Mouse (Mus musculus) midbrain, embryonic 10.5 days (tissue): ENCODE measurements around the gene Gemin5. TPM values are rescaled to one million over a fixed set of nuclear protein-coding genes. Genes with fewer than 3 reads are reported as not detected.

Experiments used
- DNase-seq: peaks from one replicate; pipeline ENCODE4 v3.0.0-alpha.2; 2017; ENCODE audit warnings: low spot score
- H3K27ac ChIP-seq: fragments of 300-500 bp; sonication (generic); replicated peaks from 2 replicates; pipeline ENCODE4 v1.5.1; 2016; ENCODE audit warnings: mild to moderate bottlenecking
- H3K27me3 ChIP-seq: fragments of 300-500 bp; sonication (generic); 2 replicates; pipeline ENCODE4 v1.6.1; 2016; ENCODE audit warnings: low read depth, mild to moderate bottlenecking; ENCODE audit not compliant: poor library complexity, severe bottlenecking
- H3K36me3 ChIP-seq: fragments of 300-500 bp; sonication (generic); 2 replicates; pipeline ENCODE4 v1.6.1; 2016; ENCODE audit warnings: mild to moderate bottlenecking, moderate library complexity
- H3K4me1 ChIP-seq: fragments of 300-500 bp; sonication (generic); 2 replicates; pipeline ENCODE4 v1.6.1; 2016
- H3K4me3 ChIP-seq: fragments of 300-500 bp; sonication (generic); 2 replicates; pipeline ENCODE4 v1.5.1; 2016; ENCODE audit warnings: mild to moderate bottlenecking, moderate library complexity
- H3K9me3 ChIP-seq: fragments of 300-500 bp; sonication (generic); replicated peaks from 2 replicates; pipeline ENCODE4 v1.6.1; 2016; ENCODE audit warnings: mild to moderate bottlenecking
- WGBS: fragments of 180-500 bp; shearing (Covaris S2); methylation state at CpG from one replicate; pipeline ENCODE4 v1.1.7; 2016; 5-methylcytosine and 5-hydroxymethylcytosine counted together
- polyA plus RNA-seq: library from polyadenylated mRNA; unstranded; fragments of >200 nt; fragmentation: Nextera tagmentation; extraction: Ambion mirVana; gene quantifications from 2 replicates; pipeline ENCODE4 v1.2.1, GENCODE M21; 2016

The Gemin5 gene
- polyA plus RNA-seq, 1 experiment from 2014 or later: 31.4 TPM

- H3K27ac ChIP-seq: no peak overlapping the region
- peaks cover 100% of the 10 kb centered on the region for H3K36me3 ChIP-seq
- no peaks in the 10 kb centered on the region for H3K27me3 ChIP-seq
- no peak overlapping the region for H3K4me3 ChIP-seq
- no peak for DNase-seq
- WGBS: 93% methylated on average over 2 of the region's 2 CpGs
- no peaks in the 10 kb centered on the region for H3K9me3 ChIP-seq
- no peaks in the 10 kb centered on the region for H3K4me1 ChIP-seq
Observed at GRCm38 (mm10) chr11:58123711-58124110, 44.6 kb downstream of the Gemin5 start.

- Histone ChIP-seq H3K4me1 (no peaks in the 10 kb centered on the region), H3K36me3 (peaks cover 100% of the 10 kb centered on the region), H3K4me3 (no peak overlapping the region), H3K9me3 (no peaks in the 10 kb centered on the region), H3K27ac (no peak overlapping the region), H3K27me3 (no peaks in the 10 kb centered on the region)
- WGBS: 91% methylated on average over 9 of the region's 9 CpGs
- no peak for DNase-seq
Observed at GRCm38 (mm10) chr11:58121351-58121750, 47.0 kb downstream of the Gemin5 start.

GRCm38 (mm10) chr11:58120655-58121054, 47.7 kb downstream of the Gemin5 start:
- no peak overlapping the region for H3K27ac ChIP-seq
- H3K36me3 ChIP-seq: peaks cover 100% of the 10 kb centered on the region
- 85% methylated on average over 3 of the region's 3 CpGs for WGBS
- H3K4me3 ChIP-seq: no peak overlapping the region
- no peaks in the 10 kb centered on the region for H3K27me3 ChIP-seq
- H3K4me1 ChIP-seq: no peaks in the 10 kb centered on the region
- H3K9me3 ChIP-seq: no peaks in the 10 kb centered on the region
- no peak for DNase-seq

GRCm38 (mm10) chr11:58117044-58117652, 51.2 kb downstream of the Gemin5 start:
- H3K36me3 ChIP-seq: peaks cover 100% of the 10 kb centered on the region
- H3K27me3 ChIP-seq: no peaks in the 10 kb centered on the region
- no peaks in the 10 kb centered on the region for H3K9me3 ChIP-seq
- DNase-seq: no peak
- WGBS: 93% methylated on average over 10 of the region's 10 CpGs
- no peak overlapping the region for H3K27ac ChIP-seq
- H3K4me1 ChIP-seq: no peaks in the 10 kb centered on the region
- no peak overlapping the region for H3K4me3 ChIP-seq

- H3K9me3 ChIP-seq: no peaks in the 10 kb centered on the region
- DNase-seq: no peak
- H3K27me3 ChIP-seq: no peaks in the 10 kb centered on the region
- WGBS: 91% methylated on average over 1 of the region's 1 CpGs
- H3K4me3 ChIP-seq: no peak overlapping the region
- H3K4me1 ChIP-seq: no peaks in the 10 kb centered on the region
- H3K27ac ChIP-seq: no peak overlapping the region
- peaks cover 100% of the 10 kb centered on the region for H3K36me3 ChIP-seq
Observed at GRCm38 (mm10) chr11:58116560-58116959, 51.8 kb downstream of the Gemin5 start.

GRCm38 (mm10) chr11:58107664-58108337, 60.5 kb downstream of the Gemin5 start:
- 89% methylated on average over 4 of the region's 4 CpGs for WGBS
- no peaks in the 10 kb centered on the region for H3K9me3 ChIP-seq
- H3K4me3 ChIP-seq: no peak overlapping the region
- H3K27ac ChIP-seq: no peak overlapping the region
- no peaks in the 10 kb centered on the region for H3K27me3 ChIP-seq
- DNase-seq: no peak
- H3K36me3 ChIP-seq: peaks cover 43% of the 10 kb centered on the region
- H3K4me1 ChIP-seq: peaks cover 26% of the 10 kb centered on the region

GRCm38 (mm10) chr11:58107009-58107408, 61.3 kb downstream of the Gemin5 start:
- Histone ChIP-seq H3K27me3 (no peaks in the 10 kb centered on the region), H3K9me3 (no peaks in the 10 kb centered on the region), H3K36me3 (peaks cover 35% of the 10 kb centered on the region), H3K4me1 (peaks cover 29% of the 10 kb centered on the region), H3K4me3 (no peak overlapping the region), H3K27ac (no peak overlapping the region)
- no peak for DNase-seq
- WGBS: 65% methylated on average over 3 of the region's 3 CpGs

- peak; percentile 67 for DNase-seq
- Histone ChIP-seq H3K27me3 (no peaks in the 10 kb centered on the region), H3K9me3 (no peaks in the 10 kb centered on the region), H3K4me1 (peaks cover 29% of the 10 kb centered on the region), H3K36me3 (peaks cover 9% of the 10 kb centered on the region), H3K4me3 (peak overlapping the region; percentile 88), H3K27ac (peak overlapping the region; percentile 95)
- under 1% methylated on average over 24 of the region's 24 CpGs for WGBS
Observed at GRCm38 (mm10) chr11:58104351-58104791, 64.0 kb downstream of the Gemin5 start.

GRCm38 (mm10) chr11:58103697-58104306, 64.5 kb downstream of the Gemin5 start, which contains the start of gene Cnot8:
Gene Cnot8, plus strand, starts transcription at chr11:58104153.
- Histone ChIP-seq H3K4me3 (peak within 1 kb of the TSS; percentile 88), H3K27ac (peak within 1 kb of the TSS; percentile 95), H3K27me3 (peaks cover 5% of the 10 kb centered on the region), H3K36me3 (peaks cover 9% of the 10 kb centered on the region), H3K4me1 (peaks cover 29% of the 10 kb centered on the region), H3K9me3 (no peaks in the 10 kb centered on the region)
- WGBS: under 1% methylated on average over 55 of the region's 55 CpGs
- peak; percentile 99 for DNase-seq

- H3K4me3 ChIP-seq: peak overlapping the region; percentile 88
- peaks cover 6% of the 10 kb centered on the region for H3K36me3 ChIP-seq
- DNase-seq: no peak
- peak overlapping the region; percentile 95 for H3K27ac ChIP-seq
- H3K27me3 ChIP-seq: peaks cover 10% of the 10 kb centered on the region
- WGBS: 58% methylated on average over 13 of the region's 13 CpGs
- peaks cover 29% of the 10 kb centered on the region for H3K4me1 ChIP-seq
- no peaks in the 10 kb centered on the region for H3K9me3 ChIP-seq
Observed at GRCm38 (mm10) chr11:58103344-58103653, 65.0 kb downstream of the Gemin5 start.

- WGBS: 85% methylated on average over 9 of the region's 9 CpGs
- peaks cover 32% of the 10 kb centered on the region for H3K4me1 ChIP-seq
- no peaks in the 10 kb centered on the region for H3K9me3 ChIP-seq
- H3K4me3 ChIP-seq: peak overlapping the region; percentile 88
- H3K27ac ChIP-seq: peak overlapping the region; percentile 95
- peaks cover 16% of the 10 kb centered on the region for H3K27me3 ChIP-seq
- DNase-seq: no peak
- 0 out of 2 replicates have a peak, but pooled peaks cover under 1% of the 10 kb centered on the region for H3K36me3 ChIP-seq
Observed at GRCm38 (mm10) chr11:58102581-58103343, 65.6 kb downstream of the Gemin5 start.

GRCm38 (mm10) chr11:58102146-58102545, 66.2 kb downstream of the Gemin5 start:
- H3K27me3 ChIP-seq: peaks cover 22% of the 10 kb centered on the region
- no peak overlapping the region for H3K27ac ChIP-seq
- H3K4me1 ChIP-seq: peaks cover 35% of the 10 kb centered on the region
- H3K4me3 ChIP-seq: no peak overlapping the region
- H3K36me3 ChIP-seq: no peaks in the 10 kb centered on the region
- DNase-seq: no peak
- no peaks in the 10 kb centered on the region for H3K9me3 ChIP-seq
- 89% methylated on average over 3 of the region's 3 CpGs for WGBS
